Mouse (Mus musculus) neural tube, embryonic 14.5 days (tissue): ENCODE measurements around the gene St3gal6. TPM values are rescaled to one million over a fixed set of nuclear protein-coding genes. Genes with fewer than 3 reads are reported as not detected.

Source experiments
- ATAC-seq: fragments of 200-750 bp; cut with Nextera tagmentation; 2 replicates; pipeline ENCODE4 v1.8.0; 2017; ENCODE audit warnings: low read depth, mild to moderate bottlenecking, moderate TSS enrichment, moderate library complexity
- H3K27ac ChIP-seq: fragments of 300-500 bp; sonication (generic); 2 replicates; pipeline ENCODE4 v1.5.1; 2014; ENCODE audit warnings: low read depth, mild to moderate bottlenecking, control low read depth, low read length, moderate library complexity, mixed read lengths
- H3K27me3 ChIP-seq: fragments of 300-500 bp; sonication (generic); 2 replicates; pipeline ENCODE4 v1.6.1; 2014; ENCODE audit warnings: low read length; ENCODE audit not compliant: control insufficient read depth, insufficient read depth
- H3K36me3 ChIP-seq: fragments of 300-500 bp; sonication (generic); 2 replicates; pipeline ENCODE4 v1.6.1; 2014; ENCODE audit warnings: low read length, mixed read lengths; ENCODE audit not compliant: control insufficient read depth, insufficient read depth
- H3K4me1 ChIP-seq: fragments of 300-500 bp; sonication (generic); 2 replicates; pipeline ENCODE4 v1.6.1; 2014; ENCODE audit warnings: low read length; ENCODE audit not compliant: control insufficient read depth, insufficient read depth
- H3K4me2 ChIP-seq: fragments of 300-500 bp; sonication (generic); 2 replicates; pipeline ENCODE4 v1.6.1; 2014; ENCODE audit warnings: mild to moderate bottlenecking, low read depth, low read length, control low read depth
- H3K4me3 ChIP-seq: fragments of 300-500 bp; sonication (generic); 2 replicates; pipeline ENCODE4 v1.5.1; 2014; ENCODE audit warnings: low read depth, low read length, control low read depth, mixed read lengths
- H3K9ac ChIP-seq: fragments of 300-500 bp; sonication (generic); replicated peaks from 2 replicates; pipeline ENCODE4 v1.6.1; 2014; ENCODE audit warnings: low read depth, mild to moderate bottlenecking, control low read depth, low read length, mixed read lengths
- H3K9me3 ChIP-seq: fragments of 300-500 bp; sonication (generic); 2 replicates; pipeline ENCODE4 v1.6.1; 2016; ENCODE audit warnings: low read length; ENCODE audit not compliant: control insufficient read depth
- WGBS: fragments of 180-500 bp; shearing (Covaris S2); extraction: QIAGEN DNeasy Blood & Tissue Kit; methylation state at CpG from one replicate; pipeline ENCODE4 v1.1.7; 2014; 5-methylcytosine and 5-hydroxymethylcytosine counted together
- polyA plus RNA-seq: library from polyadenylated mRNA; unstranded; fragments of >200 nt; fragmentation: Nextera tagmentation; extraction: Ambion mirVana; gene quantifications from 2 replicates; pipeline ENCODE4 v1.2.1, GENCODE M21; 2014

Gene St3gal6
- polyA plus RNA-seq, 1 experiment from 2014 or later, result 6.3 TPM

- H3K4me3 ChIP-seq, result no peak overlapping the region
- WGBS, result 86% methylated on average over 9 of the region's 9 CpGs
- no peak overlapping the region for H3K27ac ChIP-seq
- no peak for ATAC-seq
- peaks cover 2% of the 10 kb centered on the region; the same call in 1 of the 2 replicates for H3K4me1 ChIP-seq
- no peak overlapping the region for H3K4me2 ChIP-seq
- no peaks in the 10 kb centered on the region for H3K9me3 ChIP-seq
- no peaks in the 10 kb centered on the region for H3K36me3 ChIP-seq
- no peak overlapping the region for H3K9ac ChIP-seq
- no peaks in the 10 kb centered on the region for H3K27me3 ChIP-seq
Observed at GRCm38 (mm10) chr16:58497886-58498713, 25.9 kb downstream of the St3gal6 start.

GRCm38 (mm10) chr16:58496791-58497190, 27.3 kb downstream of the St3gal6 start:
- Histone ChIP-seq H3K27ac (no peak overlapping the region), H3K9me3 (no peaks in the 10 kb centered on the region), H3K4me1 (peaks cover 2% of the 10 kb centered on the region; the same call in 1 of the 2 replicates), H3K4me3 (no peak overlapping the region), H3K4me2 (no peak overlapping the region), H3K27me3 (no peaks in the 10 kb centered on the region), H3K36me3 (no peaks in the 10 kb centered on the region), H3K9ac (no peak overlapping the region)
- no peak for ATAC-seq

- Histone ChIP-seq H3K27ac (no peak overlapping the region), H3K9me3 (no peaks in the 10 kb centered on the region), H3K4me2 (no peak overlapping the region), H3K36me3 (no peaks in the 10 kb centered on the region), H3K27me3 (no peaks in the 10 kb centered on the region), H3K4me3 (no peak overlapping the region), H3K4me1 (no peaks in the 10 kb centered on the region), H3K9ac (no peak overlapping the region)
- 86% methylated on average over 6 of the region's 6 CpGs for WGBS
- no peak for ATAC-seq
Observed at GRCm38 (mm10) chr16:58487861-58488260, 36.2 kb downstream of the St3gal6 start.

- Histone ChIP-seq H3K27ac (no peak overlapping the region), H3K9me3 (no peaks in the 10 kb centered on the region; the same call in 1 of the 2 replicates), H3K9ac (no peak overlapping the region), H3K36me3 (no peaks in the 10 kb centered on the region), H3K4me2 (no peak overlapping the region), H3K27me3 (no peaks in the 10 kb centered on the region), H3K4me3 (no peak overlapping the region), H3K4me1 (no peaks in the 10 kb centered on the region)
- ATAC-seq, result no peak
- 70% methylated on average over 3 of the region's 3 CpGs for WGBS
Observed at GRCm38 (mm10) chr16:58482296-58482695, 41.7 kb downstream of the St3gal6 start.

GRCm38 (mm10) chr16:58481906-58482270, 42.2 kb downstream of the St3gal6 start:
- no peak overlapping the region for H3K9ac ChIP-seq
- H3K4me1 ChIP-seq, result no peaks in the 10 kb centered on the region
- H3K4me2 ChIP-seq, result no peak overlapping the region
- no peak overlapping the region for H3K27ac ChIP-seq
- H3K9me3 ChIP-seq, result no peaks in the 10 kb centered on the region; the same call in 1 of the 2 replicates
- 91% methylated on average over 5 of the region's 5 CpGs for WGBS
- no peak for ATAC-seq
- H3K27me3 ChIP-seq, result no peaks in the 10 kb centered on the region
- no peak overlapping the region for H3K4me3 ChIP-seq
- H3K36me3 ChIP-seq, result no peaks in the 10 kb centered on the region

- H3K27me3 ChIP-seq, result no peaks in the 10 kb centered on the region
- 83% methylated on average over 9 of the region's 9 CpGs for WGBS
- ATAC-seq, result 0 out of 2 replicates have a peak, but pooled peaks have one; percentile 30
- H3K4me1 ChIP-seq, result no peaks in the 10 kb centered on the region
- H3K36me3 ChIP-seq, result no peaks in the 10 kb centered on the region
- H3K4me3 ChIP-seq, result no peak overlapping the region
- H3K4me2 ChIP-seq, result no peak overlapping the region
- no peak overlapping the region for H3K9ac ChIP-seq
- no peaks in the 10 kb centered on the region; the same call in 1 of the 2 replicates for H3K9me3 ChIP-seq
- H3K27ac ChIP-seq, result no peak overlapping the region
Observed at GRCm38 (mm10) chr16:58481219-58481905, 42.7 kb downstream of the St3gal6 start.

GRCm38 (mm10) chr16:58479898-58480448, 44.1 kb downstream of the St3gal6 start:
- Histone ChIP-seq H3K27ac (no peak overlapping the region), H3K36me3 (no peaks in the 10 kb centered on the region), H3K9ac (no peak overlapping the region), H3K27me3 (no peaks in the 10 kb centered on the region), H3K4me2 (no peak overlapping the region), H3K9me3 (no peaks in the 10 kb centered on the region; the same call in 1 of the 2 replicates), H3K4me1 (no peaks in the 10 kb centered on the region), H3K4me3 (no peak overlapping the region)
- 92% methylated on average over 4 of the region's 4 CpGs for WGBS
- no peak for ATAC-seq

GRCm38 (mm10) chr16:58476363-58476762, 47.7 kb downstream of the St3gal6 start:
- ATAC-seq, result no peak; the same call in 1 of the 2 replicates
- Histone ChIP-seq H3K4me2 (no peak overlapping the region), H3K9me3 (no peaks in the 10 kb centered on the region; the same call in 1 of the 2 replicates), H3K9ac (no peak overlapping the region), H3K4me1 (no peaks in the 10 kb centered on the region), H3K27ac (no peak overlapping the region), H3K4me3 (no peak overlapping the region), H3K36me3 (no peaks in the 10 kb centered on the region), H3K27me3 (no peaks in the 10 kb centered on the region)
- WGBS, result 69% methylated on average over 2 of the region's 2 CpGs
